Mouse (Mus musculus): ENCODE data around the gene Napsa. TPM values are rescaled to one million over a fixed set of nuclear protein-coding genes. Genes with fewer than 3 reads are reported as not detected.

Gene Napsa
- 6.0 and 16.0 TPM in 2 replicates for polyA plus RNA-seq (2012; rRNA removed; ENCODE audit: low replicate concordance)

GRCm38 (mm10) chr7:44572213-44572701 is at the start of gene Napsa:
TSS of gene Napsa (plus strand) at chr7:44572380.

DNA sequence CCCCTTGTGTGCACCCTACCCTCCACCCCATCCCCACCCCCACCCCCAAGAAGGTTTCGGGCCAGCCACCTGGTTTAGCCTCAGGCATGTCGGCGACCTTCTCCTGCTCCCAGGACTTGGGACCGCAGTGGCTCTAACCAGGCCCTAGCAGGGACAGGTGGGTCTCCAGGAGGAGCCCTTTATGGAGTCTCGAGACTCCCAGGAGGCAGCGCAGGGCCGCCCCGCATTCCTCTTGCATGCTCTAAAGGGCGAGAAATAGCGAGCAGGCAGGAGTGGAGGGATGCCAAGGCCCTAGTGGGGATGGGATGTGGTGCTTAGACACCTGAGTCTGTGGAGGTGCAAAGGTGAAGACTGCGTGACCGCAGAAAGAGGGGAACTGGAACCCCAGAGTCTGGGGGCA is 47.7 kb upstream of the Napsa start, which contains the start of gene Mybpc2:
Mybpc2 (minus strand) TSS at position 155 of the 400 bp plus-strand sequence.

DNA sequence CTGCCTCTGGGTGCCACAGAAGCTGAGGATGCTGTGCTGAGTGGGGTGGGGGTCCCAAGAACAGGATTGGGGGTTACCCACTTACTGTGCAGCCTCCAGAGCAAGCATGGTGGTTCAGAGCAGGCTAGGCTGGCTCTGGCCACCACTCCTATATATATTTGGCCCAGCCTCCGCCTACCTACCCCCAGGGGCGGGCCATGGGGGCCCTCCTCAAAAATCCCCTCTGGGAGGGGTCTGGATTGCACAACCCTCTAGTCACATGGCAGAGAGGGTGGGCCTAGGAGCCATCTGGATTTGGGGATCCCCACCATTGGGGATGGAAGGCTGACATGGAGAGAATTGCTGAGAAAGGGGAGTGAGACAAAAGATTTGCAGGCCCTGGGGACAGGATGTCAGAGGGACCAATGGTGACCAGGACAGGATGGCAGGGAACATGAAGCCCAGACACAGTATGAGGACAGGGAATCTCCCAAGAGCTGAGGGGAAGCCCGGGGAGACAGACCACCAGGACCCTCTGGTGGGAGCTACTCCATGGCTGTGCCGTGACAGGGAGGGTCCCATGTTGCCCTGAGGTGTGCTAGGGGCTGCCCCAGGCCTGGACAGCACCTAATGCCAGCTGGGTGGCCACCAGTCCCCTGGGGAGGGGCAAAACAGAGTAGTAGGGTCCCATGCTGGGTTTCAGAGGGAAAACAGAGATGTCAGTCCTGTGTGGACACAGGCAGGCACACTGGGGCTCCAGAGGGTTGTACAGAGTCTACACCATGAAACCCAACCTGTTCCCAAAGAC is 40.0 kb upstream of the Napsa start, which contains the start of gene Spib:
Spib (minus strand) TSS at position 126 of the 787 bp plus-strand sequence.

DNA sequence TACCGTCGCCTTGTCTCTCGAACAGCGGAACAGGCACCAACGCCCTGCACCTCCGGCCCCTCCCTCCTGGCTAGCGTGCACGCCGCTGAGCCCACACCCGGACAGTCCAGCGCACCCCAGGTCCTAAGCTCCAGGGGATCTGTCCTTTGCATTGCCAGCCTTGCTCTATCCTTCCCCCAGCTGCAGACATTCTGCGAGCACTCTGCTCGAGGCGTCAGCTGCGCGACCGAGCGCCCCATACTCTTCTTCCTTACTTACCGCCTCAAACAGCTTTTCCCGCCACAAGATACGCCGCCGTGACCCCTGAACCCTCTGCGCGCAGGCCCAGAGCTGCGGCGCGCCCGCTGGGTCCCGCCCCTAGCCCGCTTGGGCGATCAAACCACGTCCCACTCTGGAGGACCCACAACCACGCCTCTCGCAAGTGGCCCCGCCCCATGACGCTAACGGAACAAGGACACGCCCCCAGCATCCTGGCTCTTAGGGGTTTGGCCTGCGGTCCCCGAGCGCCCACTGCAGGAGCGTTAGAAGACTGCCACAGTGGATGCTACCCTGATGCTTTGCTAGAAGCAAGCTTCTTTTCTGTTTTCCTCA is 23.6 kb upstream of the Napsa start, which contains the start of gene Pold1:
Pold1 (minus strand) TSS at position 353 of the 591 bp plus-strand sequence.

DNA sequence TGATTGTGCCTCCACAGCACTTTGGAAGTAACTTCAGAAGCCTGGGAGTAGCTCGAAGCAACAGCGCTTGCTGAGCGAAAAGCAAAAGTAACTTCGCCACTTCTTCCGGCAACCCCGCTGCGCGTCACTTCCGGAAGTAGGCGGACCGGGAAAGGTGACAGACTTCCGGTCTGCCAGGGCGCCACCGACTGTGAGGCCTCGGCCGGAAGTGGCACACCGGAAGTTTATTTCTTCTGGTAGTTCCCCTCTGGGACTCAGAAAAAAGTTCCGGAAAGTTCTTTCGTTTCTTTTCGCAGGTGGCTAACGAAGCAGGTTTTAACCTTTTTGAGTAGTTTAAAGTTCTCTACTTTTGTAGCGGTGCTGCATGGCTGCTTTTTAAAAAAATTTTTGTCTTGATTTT is 18.4 kb upstream of the Napsa start, which contains the start of gene Nr1h2:
Nr1h2 (minus strand) TSS at position 126 of the 400 bp plus-strand sequence.

DNA sequence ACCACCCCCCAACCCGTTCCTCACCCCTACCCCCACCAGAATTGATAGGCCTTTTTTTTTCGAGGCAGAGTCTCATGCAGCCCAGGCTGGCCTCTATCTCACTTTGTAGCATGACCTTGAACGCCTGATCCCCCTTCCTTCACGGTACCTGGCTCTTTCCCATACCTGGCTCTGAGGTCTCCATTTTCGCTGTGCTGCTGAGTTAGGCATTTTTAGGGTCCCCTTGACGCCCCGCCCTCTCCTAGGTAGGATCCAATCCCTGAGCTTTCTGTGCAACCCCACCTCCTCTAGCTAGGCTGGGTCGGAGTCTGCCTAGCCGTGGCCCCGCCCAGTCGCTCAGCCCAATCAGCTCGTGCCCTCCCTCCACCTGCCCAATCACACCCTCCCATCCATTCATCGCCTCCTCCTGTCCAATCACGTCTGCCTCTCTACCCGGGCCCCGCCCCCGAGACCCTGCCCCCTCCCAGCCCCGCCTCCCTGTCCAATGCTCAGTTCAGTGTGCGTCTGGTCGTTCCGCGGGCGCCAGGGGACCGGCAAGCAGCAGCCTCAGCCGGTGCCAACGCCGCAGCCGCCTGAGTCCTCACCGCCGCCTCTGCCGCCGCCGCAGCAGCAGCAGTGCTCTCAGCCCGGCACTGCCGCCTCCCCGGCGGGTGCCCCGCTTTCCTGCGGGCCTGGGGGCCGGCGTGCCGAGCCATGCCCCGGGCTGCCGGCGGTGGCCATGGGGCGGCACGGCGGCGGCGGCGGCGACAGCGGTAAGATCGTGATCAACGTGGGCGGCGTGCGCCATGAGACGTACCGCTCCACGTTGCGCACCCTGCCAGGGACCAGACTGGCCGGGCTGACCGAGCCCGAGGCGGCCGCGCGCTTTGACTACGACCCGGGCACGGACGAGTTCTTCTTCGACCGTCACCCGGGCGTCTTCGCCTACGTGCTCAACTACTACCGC is 18.5 kb downstream of the Napsa start, which contains the start of gene Kcnc3:
Kcnc3 (plus strand) TSS at position 263 of the 946 bp plus-strand sequence.

Other genes with a start within 250 kb of the Napsa start
- 4.7 and 5.8 TPM in 2 replicates for gene Syt3, start 188.3 kb upstream of the Napsa start, polyA plus RNA-seq (2012; rRNA removed; ENCODE audit: low replicate concordance)
- gene 1700008O03Rik, start 186.6 kb upstream of the Napsa start, polyA plus RNA-seq (2012; rRNA removed; ENCODE audit: low replicate concordance), result 0.24 and 1.2 TPM in 2 replicates
- gene Lrrc4b, start 143.4 kb upstream of the Napsa start, polyA plus RNA-seq (2012; rRNA removed; ENCODE audit: low replicate concordance), result 0.97 and 19.6 TPM in 2 replicates
- 1.6 TPM in 1 of 2 replicates, not detected in the other for gene Aspdh, start 107.0 kb upstream of the Napsa start, polyA plus RNA-seq (2012; rRNA removed; ENCODE audit: low replicate concordance)
- 94.8 and 172 TPM in 2 replicates for gene Josd2, start 104.4 kb upstream of the Napsa start, polyA plus RNA-seq (2012; rRNA removed; ENCODE audit: low replicate concordance)
- 210 and 331 TPM in 2 replicates for gene Emc10, start 75.9 kb upstream of the Napsa start, polyA plus RNA-seq (2012; rRNA removed; ENCODE audit: low replicate concordance)
- 7.0 and 10.5 TPM in 2 replicates for gene Fam71e1, start 75.8 kb upstream of the Napsa start, polyA plus RNA-seq (2012; rRNA removed; ENCODE audit: low replicate concordance)
- gene Mybpc2, start 47.7 kb upstream of the Napsa start, polyA plus RNA-seq (2012; rRNA removed; ENCODE audit: low replicate concordance), result 0.11 and 0.89 TPM in 2 replicates
- 1.2 and 1.3 TPM in 2 replicates for gene Spib, start 40.3 kb upstream of the Napsa start, polyA plus RNA-seq (2012; rRNA removed; ENCODE audit: low replicate concordance)
- gene Pold1, start 23.5 kb upstream of the Napsa start, polyA plus RNA-seq (2012; rRNA removed; ENCODE audit: low replicate concordance), result 17.5 and 44.4 TPM in 2 replicates
- gene Nr1h2, start 18.4 kb upstream of the Napsa start, polyA plus RNA-seq (2012; rRNA removed; ENCODE audit: low replicate concordance), result 133 and 181 TPM in 2 replicates
- gene Kcnc3, start 18.3 kb downstream of the Napsa start, polyA plus RNA-seq (2012; rRNA removed; ENCODE audit: low replicate concordance), result 2.6 and 7.7 TPM in 2 replicates
- 4.1 and 12.7 TPM in 2 replicates for gene Myh14, start 98.5 kb downstream of the Napsa start, polyA plus RNA-seq (2012; rRNA removed; ENCODE audit: low replicate concordance)
- gene Izumo2, start 136.4 kb downstream of the Napsa start, polyA plus RNA-seq (2012; rRNA removed; ENCODE audit: low replicate concordance), result not detected in 2 replicates
- gene Vrk3, start 176.0 kb downstream of the Napsa start, polyA plus RNA-seq (2012; rRNA removed; ENCODE audit: low replicate concordance), result 29.0 and 48.8 TPM in 2 replicates
- 0.20 and 0.54 TPM in 2 replicates for gene Zfp473, start 178.7 kb downstream of the Napsa start, polyA plus RNA-seq (2012; rRNA removed; ENCODE audit: low replicate concordance)
- 35.6 and 77.6 TPM in 2 replicates for gene Nup62, start 243.7 kb downstream of the Napsa start, polyA plus RNA-seq (2012; rRNA removed; ENCODE audit: low replicate concordance)
- gene Il4i1, start 244.0 kb downstream of the Napsa start, polyA plus RNA-seq (2012; rRNA removed; ENCODE audit: low replicate concordance), result 3.9 and 4.0 TPM in 2 replicates
- 211 and 305 TPM in 2 replicates for gene Atf5, start 244.3 kb downstream of the Napsa start, polyA plus RNA-seq (2012; rRNA removed; ENCODE audit: low replicate concordance)

All from subcutaneous adipose tissue, adult 2 months (tissue).